Mouse (Mus musculus): ENCODE results near the gene Bbof1.

Gene Bbof1

GRCm38 (mm10) chr12:84408819-84409507 is at the start of gene Bbof1, which contains the start of gene Entpd5:
Gene Bbof1, plus strand, starts transcription at chr12:84409071.
Gene Entpd5, minus strand, starts transcription at chr12:84409029.
- DNase-seq (ENCODE audit: low spot score in 2 of 2): peak; percentile 78 to 89

GRCm38 (mm10) chr12:84361555-84362489 is 47.0 kb upstream of the Bbof1 start, which contains the start of the genes Coq6 and Fam161b:
Gene Coq6, plus strand, starts transcription at chr12:84361657.
Gene Fam161b, minus strand, starts transcription at chr12:84361833.
- peak; percentile 81 to 90 for DNase-seq (ENCODE audit: low spot score in 2 of 2)

GRCm38 (mm10) chr12:84362872-84363271 is 46.0 kb upstream of the Bbof1 start:
- no peak for DNase-seq (ENCODE audit: low spot score in 2 of 2)

- no peak for DNase-seq (ENCODE audit: low spot score in 2 of 2)
These were observed 44.6 kb upstream of the Bbof1 start for GRCm38 (mm10) chr12:84364291-84364690.

- DNase-seq (ENCODE audit: low spot score in 2 of 2): no peak
These were observed 43.7 kb upstream of the Bbof1 start for GRCm38 (mm10) chr12:84365137-84365536.

GRCm38 (mm10) chr12:84366971-84367370 is 41.9 kb upstream of the Bbof1 start:
- peak in 1 of 2 experiments; percentile 12 for DNase-seq (ENCODE audit: low spot score in 2 of 2)

GRCm38 (mm10) chr12:84371647-84372046 is 37.2 kb upstream of the Bbof1 start:
- no peak for DNase-seq (ENCODE audit: low spot score in 2 of 2)

- DNase-seq (ENCODE audit: low spot score in 2 of 2): no peak
These were observed 34.9 kb upstream of the Bbof1 start for GRCm38 (mm10) chr12:84373831-84374481.

- DNase-seq (ENCODE audit: low spot score in 2 of 2): no peak
These were observed 26.5 kb upstream of the Bbof1 start for GRCm38 (mm10) chr12:84382369-84382768.

- DNase-seq (ENCODE audit: low spot score in 2 of 2): no peak
These were observed 24.2 kb upstream of the Bbof1 start for GRCm38 (mm10) chr12:84384644-84385081.

- no peak for DNase-seq (ENCODE audit: low spot score in 2 of 2)
These were observed 23.5 kb upstream of the Bbof1 start for GRCm38 (mm10) chr12:84385408-84385807.

- DNase-seq (ENCODE audit: low spot score in 2 of 2): no peak
These were observed 20.8 kb upstream of the Bbof1 start for GRCm38 (mm10) chr12:84388097-84388496.

GRCm38 (mm10) chr12:84388774-84389400 is 20.0 kb upstream of the Bbof1 start:
- no peak for DNase-seq (ENCODE audit: low spot score in 2 of 2)

GRCm38 (mm10) chr12:84390336-84390735 is 18.5 kb upstream of the Bbof1 start:
- DNase-seq (ENCODE audit: low spot score in 2 of 2): no peak

- no peak for DNase-seq (ENCODE audit: low spot score in 2 of 2)
These were observed 16.2 kb upstream of the Bbof1 start for GRCm38 (mm10) chr12:84392681-84393080.

GRCm38 (mm10) chr12:84393847-84394246 is 15.0 kb upstream of the Bbof1 start:
- DNase-seq (ENCODE audit: low spot score in 2 of 2): no peak

GRCm38 (mm10) chr12:84396947-84397679 is 11.8 kb upstream of the Bbof1 start:
- no peak for DNase-seq (ENCODE audit: low spot score in 2 of 2)

- DNase-seq (ENCODE audit: low spot score in 2 of 2): no peak
These were observed 11.2 kb upstream of the Bbof1 start for GRCm38 (mm10) chr12:84397685-84398084.

GRCm38 (mm10) chr12:84398629-84399028 is 10.2 kb upstream of the Bbof1 start:
- no peak for DNase-seq (ENCODE audit: low spot score in 2 of 2)

GRCm38 (mm10) chr12:84399135-84399534 is 9.7 kb upstream of the Bbof1 start:
- DNase-seq (ENCODE audit: low spot score in 2 of 2): no peak

GRCm38 (mm10) chr12:84399663-84400062 is 9.2 kb upstream of the Bbof1 start:
- DNase-seq (ENCODE audit: low spot score in 2 of 2): no peak

Measured in spleen, postnatal 14 days (tissue).